Mouse (Mus musculus) heart, adult 2 months (tissue): Measurements from ENCODE around the gene Chd3. TPM values are rescaled to one million over a fixed set of nuclear protein-coding genes. Genes with fewer than 3 reads are reported as not detected.

Source experiments
- DNase-seq, 2 experiments: peaks; one replicate each; pipeline ENCODE4 v3.0.0; 2021
- H3K27ac ChIP-seq: fragments of 200-600 bp; 2 replicates; pipeline ENCODE4 v1.8.1; 2022
- H3K27me3 ChIP-seq: fragments of 200-500 bp; 2 replicates; pipeline ENCODE4 v1.6.1; 2012; ENCODE audit warnings: mild to moderate bottlenecking, low read length, inconsistent platforms, mixed read lengths; ENCODE audit not compliant: control insufficient read depth, insufficient read depth
- H3K36me3 ChIP-seq: fragments of 200-500 bp; 2 replicates; pipeline ENCODE4 v1.6.1; 2012; ENCODE audit warnings: low read length, inconsistent platforms; ENCODE audit not compliant: control insufficient read depth, insufficient read depth
- H3K4me1 ChIP-seq: fragments of 200-500 bp; 2 replicates; pipeline ENCODE4 v1.6.1; 2011; ENCODE audit warnings: low read length; ENCODE audit not compliant: control insufficient read depth, insufficient read depth
- H3K4me3 ChIP-seq: fragments of 200-600 bp; 2 replicates; pipeline ENCODE4 v1.8.1; 2022
- H3K79me2 ChIP-seq: fragments of 200-500 bp; replicated peaks from 2 replicates; pipeline ENCODE4 v1.6.1; 2012; ENCODE audit warnings: mild to moderate bottlenecking, inconsistent platforms, low read length, moderate library complexity, mixed read lengths; ENCODE audit not compliant: control insufficient read depth, insufficient read depth
- H3K9ac ChIP-seq: fragments of 200-500 bp; 2 replicates; pipeline ENCODE4 v1.6.1; 2012; ENCODE audit warnings: low read depth, mild to moderate bottlenecking, control low read depth, inconsistent platforms, low read length, mixed read lengths
- CTCF ChIP-seq: fragments of 200-600 bp; IDR thresholded peaks from 2 replicates; pipeline ENCODE4 v1.8.1; 2022; ENCODE audit warnings: antibody characterized with exemption, mild to moderate bottlenecking, moderate library complexity
- EP300 ChIP-seq: fragments of 200-500 bp; IDR thresholded peaks from 2 replicates; pipeline ENCODE4 v1.6.1; 2011; ENCODE audit warnings: low read depth, low read length, control low read depth; ENCODE audit not compliant: insufficient read depth
- POLR2A ChIP-seq: fragments of 200-500 bp; IDR thresholded peaks from 2 replicates; pipeline ENCODE4 v1.6.1; 2011; ENCODE audit warnings: mild to moderate bottlenecking, low read depth, low read length, control low read depth; ENCODE audit not compliant: insufficient read depth
- WGBS: fragments of 180-500 bp; shearing (Covaris S2); methylation state at CpG from one replicate; pipeline ENCODE4 v1.1.7; 2018; 5-methylcytosine and 5-hydroxymethylcytosine counted together
- intact Hi-C: fragments of 180-260 bp; cut with DNase I; formaldehyde crosslinking; loops from one replicate; pipeline ENCODE4 v1.15.1; 2025
- polyA plus RNA-seq: library from polyadenylated mRNA; depleted of rRNA; stranded (reverse); fragments of >200 nt; gene quantifications from 2 replicates; pipeline ENCODE4 v1.2.3, GENCODE M21; 2012
- total RNA-seq, 2 experiments: library from RNA; stranded (reverse); gene quantifications; 2 replicates each; pipeline ENCODE4 v1.2.3; 2021

Gene Chd3
- total and polyA plus RNA-seq, 3 experiments, result 18.3 to 22.2 (median 20.2) TPM

- Histone ChIP-seq H3K27ac (peak overlapping the region; percentile 99), H3K4me3 (peak overlapping the region; percentile 46), H3K9ac (peak overlapping the region; percentile 72), H3K27me3 (no peaks in the 10 kb centered on the region), H3K4me1 (peaks cover 19% of the 10 kb centered on the region), H3K36me3 (peaks cover 3% of the 10 kb centered on the region; the same call in 1 of the 2 replicates), H3K79me2 (no peaks in the 10 kb centered on the region)
- TF ChIP-seq EP300, result no peak
- TF ChIP-seq CTCF, result no peak
- no peak for TF ChIP-seq POLR2A
- intact Hi-C loops, result loop anchor here (5.0 to 10.0 kb wide), 2 partner anchors 161 to 579 kb away; partner anchors contain the start of genes Gabarap and Phf23
- 3% methylated on average over 13 of the region's 25 CpGs for WGBS
- DNase-seq, result peak; percentile 62 to 64
These were observed 46.7 kb upstream of the Chd3 start for GRCm38 (mm10) chr11:69415668-69416451.

- intact Hi-C loops, result loop anchor here (5.0 to 10.0 kb wide), 2 partner anchors 162 to 580 kb away; partner anchors contain the start of genes Gabarap and Phf23
- peak; percentile 83 for TF ChIP-seq EP300
- peak; percentile 41 for TF ChIP-seq CTCF
- TF ChIP-seq POLR2A, result no peak
- Histone ChIP-seq H3K27me3 (no peaks in the 10 kb centered on the region), H3K4me3 (peak overlapping the region; percentile 46), H3K27ac (peak overlapping the region; percentile 78), H3K9ac (peak overlapping the region; percentile 72), H3K36me3 (peaks cover 3% of the 10 kb centered on the region; the same call in 1 of the 2 replicates), H3K4me1 (peaks cover 17% of the 10 kb centered on the region), H3K79me2 (no peaks in the 10 kb centered on the region)
- peak; percentile 67 to 77 for DNase-seq
- WGBS, result 6% methylated on average over 3 of the region's 3 CpGs
These were observed 46.1 kb upstream of the Chd3 start for GRCm38 (mm10) chr11:69415327-69415667.

GRCm38 (mm10) chr11:69414421-69415326, 45.5 kb upstream of the Chd3 start:
- Histone ChIP-seq H3K9ac (no peak overlapping the region), H3K79me2 (no peaks in the 10 kb centered on the region), H3K36me3 (peaks cover 3% of the 10 kb centered on the region; the same call in 1 of the 2 replicates), H3K4me3 (peak overlapping the region; percentile 22; the same call in 1 of the 2 replicates), H3K4me1 (peaks cover 17% of the 10 kb centered on the region), H3K27me3 (no peaks in the 10 kb centered on the region), H3K27ac (peak overlapping the region; percentile 78)
- TF ChIP-seq CTCF (no peak), EP300 (no peak), POLR2A (no peak)
- no peak for DNase-seq
- WGBS, result 49% methylated on average over 4 of the region's 4 CpGs
- intact Hi-C loops, result loop anchor here (5.0 to 10.0 kb wide), 2 partner anchors 163 to 580 kb away; partner anchors contain the start of genes Gabarap and Phf23

GRCm38 (mm10) chr11:69413221-69414181, 44.3 kb upstream of the Chd3 start, which contains the start of gene Kdm6b:
TSS of gene Kdm6b (minus strand) at chr11:69413675.
- TF ChIP-seq CTCF (no peak), EP300 (no peak), POLR2A (no peak)
- H3K27me3 ChIP-seq, result no peaks in the 10 kb centered on the region
- no peaks in the 10 kb centered on the region for H3K79me2 ChIP-seq
- H3K4me3 ChIP-seq, result no peak within 1 kb of the TSS
- H3K27ac ChIP-seq, result no peak within 1 kb of the TSS
- H3K36me3 ChIP-seq, result peaks cover 3% of the 10 kb centered on the region; the same call in 1 of the 2 replicates
- 35% methylated on average over 12 of the region's 12 CpGs for WGBS
- intact Hi-C loops, result loop anchor here (10.0 kb wide), 1 partner anchor 581 kb away; the partner anchor contains the start of genes Gabarap and Phf23
- peaks cover 17% of the 10 kb centered on the region for H3K4me1 ChIP-seq
- no peak within 1 kb of the TSS for H3K9ac ChIP-seq
- no peak for DNase-seq

GRCm38 (mm10) chr11:69412548-69412947, 43.3 kb upstream of the Chd3 start:
- H3K79me2 ChIP-seq, result no peaks in the 10 kb centered on the region
- H3K4me1 ChIP-seq, result peaks cover 21% of the 10 kb centered on the region
- no peaks in the 10 kb centered on the region for H3K27me3 ChIP-seq
- 71% methylated on average over 7 of the region's 7 CpGs for WGBS
- intact Hi-C loops, result loop anchor here (10.0 kb wide), 1 partner anchor 582 kb away; the partner anchor contains the start of genes Gabarap and Phf23
- H3K36me3 ChIP-seq, result peaks cover 7% of the 10 kb centered on the region; the same call in 1 of the 2 replicates
- no peak overlapping the region for H3K4me3 ChIP-seq
- H3K9ac ChIP-seq, result no peak overlapping the region
- H3K27ac ChIP-seq, result no peak overlapping the region; the same call in 1 of the 2 replicates
- no peak for DNase-seq
- TF ChIP-seq EP300 (no peak), CTCF (no peak), POLR2A (no peak)
